Mouse (Mus musculus): Measurements from ENCODE around the gene Lrrk1. TPM values are rescaled to one million over a fixed set of nuclear protein-coding genes. Genes with fewer than 3 reads are reported as not detected.

The Lrrk1 gene
- total and polyA plus RNA-seq, 3 experiments, result 5.0 to 16.9 (median 13.6) TPM

GRCm38 (mm10) chr7:66217011-66217410, 171.1 kb downstream of the Lrrk1 start:
- Histone ChIP-seq H3K4me1 (ENCODE audit: control insufficient read depth in 1 of 2, insufficient read depth in 2 of 2) (peaks cover 26 to 38% of the 10 kb centered on the region in 2 experiments), H3K27me3 (replicated peaks) (no peaks in the 10 kb centered on the region), H3K9ac (ENCODE audit: insufficient read depth, low read depth) (no peak overlapping the region), H3K9me3 (replicated peaks; ENCODE audit: low read length) (peaks cover 3% of the 10 kb centered on the region), H3K4me2 (ENCODE audit: insufficient read depth, low read depth, poor library complexity, severe bottlenecking) (no peak overlapping the region), H3K27ac (ENCODE audit: insufficient read depth, low read depth) (no peak overlapping the region), H3K79me2 (replicated peaks; ENCODE audit: control insufficient read depth, extremely low read depth, insufficient read depth, poor library complexity, severe bottlenecking) (no peaks in the 10 kb centered on the region), H3K4me3 (replicated peaks in 1 of 3; ENCODE audit: low read depth in 2 of 3, low read length in 2 of 3, poor library complexity in 1 of 3) (no peak overlapping the region), H3K36me3 (replicated peaks in 1 of 2; ENCODE audit: control insufficient read depth in 1 of 2, insufficient read depth in 1 of 2, low read length in 1 of 2) (no peaks in the 10 kb centered on the region)
- dilution Hi-C loops (cut with MboI; ENCODE audit: extremely low pct_ligation_motif_present, extremely low pct_unique_long_range_greater_than_20kb, low sequenced_read_pairs), result no loop called here
- in situ Hi-C loops (cut with MboI; ENCODE audit: low pct_ligation_motif_present, low pct_unique_long_range_greater_than_20kb, low sequenced_read_pairs), result no loop called here
- DNase-seq (ENCODE audit: extremely low read depth), result no peak
- TF ChIP-seq TCF12 (IDR thresholded peaks at IDR 0.05; ENCODE audit: low read depth, low read length) (no peak), ZMIZ1 (IDR thresholded peaks at IDR 0.05; ENCODE audit: low read depth, low read length) (no peak), MAZ (IDR thresholded peaks at IDR 0.05; ENCODE audit: low read depth, low read length) (no peak), RAD21 (IDR thresholded peaks at IDR 0.05; ENCODE audit: low read depth, low read length) (no peak), ETS1 (conservative IDR thresholded peaks at IDR 0.05; ENCODE audit: low read depth, low read length) (no peak), RCOR1 (conservative IDR thresholded peaks at IDR 0.05; ENCODE audit: low read depth, low read length) (no peak)

GRCm38 (mm10) chr7:66215911-66216310, 172.2 kb downstream of the Lrrk1 start:
- peaks cover 3% of the 10 kb centered on the region for H3K9me3 ChIP-seq (replicated peaks; ENCODE audit: low read length)
- TF ChIP-seq RAD21 (IDR thresholded peaks at IDR 0.05; ENCODE audit: low read depth, low read length) (no peak), NELFE (IDR thresholded peaks at IDR 0.05; ENCODE audit: low read depth, low read length) (no peak), ZC3H11A (IDR thresholded peaks at IDR 0.05; ENCODE audit: low read depth, low read length) (no peak), EP300 (IDR thresholded peaks at IDR 0.05; ENCODE audit: low read length) (no peak), ZKSCAN1 (IDR thresholded peaks at IDR 0.05; ENCODE audit: borderline replicate concordance, low read depth, low read length) (no peak), JUND (conservative IDR thresholded peaks at IDR 0.05; ENCODE audit: low read depth, low read length) (no peak), TBP (conservative IDR thresholded peaks at IDR 0.05; ENCODE audit: low read depth, low read length) (no peak), USF2 (conservative IDR thresholded peaks at IDR 0.05; ENCODE audit: low read depth, low read length) (no peak), MXI1 (IDR thresholded peaks at IDR 0.05; ENCODE audit: low read depth, low read length) (no peak), JUN (IDR thresholded peaks at IDR 0.05; ENCODE audit: insufficient read depth, low read depth, low read length) (no peak), ZNF384 (IDR thresholded peaks at IDR 0.05; ENCODE audit: low read depth, low read length) (no peak), MAZ (IDR thresholded peaks at IDR 0.05; ENCODE audit: low read depth, low read length) (no peak), CTCF (conservative IDR thresholded peaks at IDR 0.05 in 1 of 2, IDR thresholded peaks at IDR 0.05 in 1 of 2; ENCODE audit: low read depth in 2 of 2, low read length in 2 of 2) (no peak), POLR2AphosphoS2 (IDR thresholded peaks at IDR 0.05; ENCODE audit: low read depth, low read length) (no peak), SMC3 (IDR thresholded peaks at IDR 0.05; ENCODE audit: low read depth, low read length) (no peak), E2F4 (IDR thresholded peaks at IDR 0.05; ENCODE audit: insufficient replicate concordance, low read depth, low read length) (no peak), SIN3A (IDR thresholded peaks at IDR 0.05; ENCODE audit: low read length) (no peak), ZMIZ1 (IDR thresholded peaks at IDR 0.05; ENCODE audit: low read depth, low read length) (no peak)
- no peak overlapping the region for H3K4me3 ChIP-seq (replicated peaks in 1 of 3; ENCODE audit: low read depth in 2 of 3, low read length in 2 of 3, poor library complexity in 1 of 3)
- no peaks in the 10 kb centered on the region for H3K79me2 ChIP-seq (replicated peaks; ENCODE audit: control insufficient read depth, extremely low read depth, insufficient read depth, poor library complexity, severe bottlenecking)
- in situ Hi-C loops (cut with MboI; ENCODE audit: low pct_ligation_motif_present, low pct_unique_long_range_greater_than_20kb, low sequenced_read_pairs), result no loop called here
- no peak overlapping the region for H3K27ac ChIP-seq (ENCODE audit: insufficient read depth, low read depth)
- peaks cover 26 to 41% of the 10 kb centered on the region in 2 experiments for H3K4me1 ChIP-seq (ENCODE audit: control insufficient read depth in 1 of 2, insufficient read depth in 2 of 2)
- no peak overlapping the region for H3K9ac ChIP-seq (ENCODE audit: insufficient read depth, low read depth)
- no peaks in the 10 kb centered on the region for H3K27me3 ChIP-seq (replicated peaks)
- dilution Hi-C loops (cut with MboI; ENCODE audit: extremely low pct_ligation_motif_present, extremely low pct_unique_long_range_greater_than_20kb, low sequenced_read_pairs), result no loop called here
- no peak for DNase-seq (ENCODE audit: extremely low read depth)
- no peaks in the 10 kb centered on the region for H3K36me3 ChIP-seq (replicated peaks in 1 of 2; ENCODE audit: control insufficient read depth in 1 of 2, insufficient read depth in 1 of 2, low read length in 1 of 2)
- no peak overlapping the region for H3K4me2 ChIP-seq (ENCODE audit: insufficient read depth, low read depth, poor library complexity, severe bottlenecking)

All from CH12.LX (cell line).